In genomic region chr4:135870227-135871023, GRCm38 (mm10) we compare ENCODE assay signal across 9 mouse cellular contexts. TPM values are rescaled to one million over a fixed set of nuclear protein-coding genes. Genes with fewer than 3 reads are reported as not detected.
A peak's percentile ranks its signal among the peaks of the same experiment; 100 is the strongest.
DNase-seq lines count a peak whose midpoint lies in the region; ATAC-seq and TF ChIP-seq lines count a peak whose summit lies in the region.
"Had no signal": no experiment of that assay in that cellular context is flagged by ENCODE, and none has a peak within 500 bp of the region (broad histone marks: within the 10 kb centered on the region; RNA-seq: fewer than 3 reads in every experiment).

No protein-coding gene starts in this region.

- no peak for DNase-seq in heart, postnatal 14 days
- DNase-seq in ES-E14 (ENCODE audit: low read depth, low spot score): no peak
- DNase-seq in midbrain, embryonic 11.5 days (ENCODE audit: low spot score, missing footprints): peak; percentile 89
- no peak for DNase-seq in natural killer cell, adult 2 months (ENCODE audit: low spot score in 2 of 2)
- DNase-seq in left cerebral cortex, adult 9 months (ENCODE audit: low spot score in 2 of 2): no peak
- no peak for DNase-seq in frontal cortex, postnatal 14 days (ENCODE audit: low spot score in 2 of 2)
- DNase-seq: thymus, postnatal 14 days had no signal

- no peaks in the 10 kb centered on the region for H3K27me3 ChIP-seq in heart, embryonic 15.5 days
- H3K27me3 ChIP-seq in hindbrain, embryonic 12.5 days: no peaks in the 10 kb centered on the region
- H3K27me3 ChIP-seq in midbrain, embryonic 11.5 days (ENCODE audit: control insufficient read depth, insufficient read depth, low read length): no peaks in the 10 kb centered on the region

- no peak for ATAC-seq in heart, embryonic 15.5 days (replicated peaks; ENCODE audit: insufficient number of reproducible peaks, insufficient read depth, low FRiP score, low read depth)
- no peak for ATAC-seq in hindbrain, embryonic 12.5 days (ENCODE audit: low FRiP score)
- ATAC-seq in midbrain, embryonic 11.5 days (ENCODE audit: low FRiP score): no peak

- intact Hi-C loops in heart, postnatal 14 days (cut with DNase I): no loop called here

- no peak overlapping the region for H3K9ac ChIP-seq in heart, embryonic 15.5 days
- H3K9ac ChIP-seq in ES-E14 (ENCODE audit: insufficient read depth, low read depth, low read length, poor library complexity, severe bottlenecking): no peak overlapping the region
- H3K9ac ChIP-seq in hindbrain, embryonic 12.5 days: 0 out of 2 replicates have a peak overlapping the region, but pooled peaks have one; percentile 35
- no peak overlapping the region for H3K9ac ChIP-seq in midbrain, embryonic 11.5 days (ENCODE audit: low read length)

- in situ Hi-C loops in ES-E14 (cut with MboI; ENCODE audit: low sequenced_read_pairs in 2 of 2, unreplicated experiment in 2 of 2): no loop called here

- no peaks in the 10 kb centered on the region for H3K9me3 ChIP-seq in heart, embryonic 15.5 days (replicated peaks)
- H3K9me3 ChIP-seq in ES-E14 (ENCODE audit: control insufficient read depth, insufficient read depth, low read depth, low read length): no peaks in the 10 kb centered on the region
- H3K9me3 ChIP-seq in hindbrain, embryonic 12.5 days (replicated peaks): no peaks in the 10 kb centered on the region
- no peaks in the 10 kb centered on the region for H3K9me3 ChIP-seq in midbrain, embryonic 11.5 days (ENCODE audit: control insufficient read depth, low read length)

- H3K4me2 ChIP-seq in heart, embryonic 15.5 days: peak overlapping the region; percentile 38
- H3K4me2 ChIP-seq in hindbrain, embryonic 12.5 days (replicated peaks): peak overlapping the region; percentile 83
- peak overlapping the region; percentile 24 for H3K4me2 ChIP-seq in midbrain, embryonic 11.5 days

- peaks cover 37% of the 10 kb centered on the region for H3K4me1 ChIP-seq in heart, embryonic 15.5 days (replicated peaks)
- H3K4me1 ChIP-seq in ES-E14 (ENCODE audit: control insufficient read depth in 2 of 2, insufficient read depth in 2 of 2, low read length in 2 of 2, poor library complexity in 1 of 2): peaks cover 3 to 4% of the 10 kb centered on the region in 2 experiments; a peak in 2 of 4 replicates
- H3K4me1 ChIP-seq in hindbrain, embryonic 12.5 days: peaks cover 38% of the 10 kb centered on the region
- H3K4me1 ChIP-seq in midbrain, embryonic 11.5 days (ENCODE audit: control insufficient read depth, insufficient read depth, low read length): peaks cover 29% of the 10 kb centered on the region

- 0 out of 2 replicates have a peak overlapping the region, but pooled peaks have one; percentile 17 for H3K27ac ChIP-seq in heart, embryonic 15.5 days
- H3K27ac ChIP-seq in ES-E14 (ENCODE audit: insufficient read depth, low read depth, low read length, poor library complexity, severe bottlenecking): no peak overlapping the region
- peak overlapping the region; percentile 17; the same call in 1 of the 2 replicates for H3K27ac ChIP-seq in hindbrain, embryonic 12.5 days
- no peak overlapping the region for H3K27ac ChIP-seq in midbrain, embryonic 11.5 days (ENCODE audit: low read depth, low read length)

- peak overlapping the region; percentile 9; the same call in 1 of the 2 replicates for H3K4me3 ChIP-seq in heart, embryonic 15.5 days
- no peak overlapping the region for H3K4me3 ChIP-seq in ES-E14 (ENCODE audit: insufficient read depth in 1 of 2, low read depth in 1 of 2, low read length in 2 of 2, poor library complexity in 1 of 2, severe bottlenecking in 1 of 2)
- H3K4me3 ChIP-seq in hindbrain, embryonic 12.5 days: no peak overlapping the region
- no peak overlapping the region for H3K4me3 ChIP-seq in midbrain, embryonic 11.5 days (ENCODE audit: low read depth, low read length)

- H3K36me3 ChIP-seq in heart, embryonic 15.5 days: peaks cover 27% of the 10 kb centered on the region
- peaks cover 9% of the 10 kb centered on the region for H3K36me3 ChIP-seq in ES-E14 (ENCODE audit: control insufficient read depth, insufficient read depth, low read length, poor library complexity, severe bottlenecking)
- H3K36me3 ChIP-seq in hindbrain, embryonic 12.5 days: peaks cover 18% of the 10 kb centered on the region
- peaks cover 2% of the 10 kb centered on the region; the same call in 1 of the 2 replicates for H3K36me3 ChIP-seq in midbrain, embryonic 11.5 days (ENCODE audit: control insufficient read depth, insufficient read depth, low read length)

- 40% methylated on average over 2 of the region's 2 CpGs for WGBS in heart, embryonic 15.5 days
- WGBS in hindbrain, embryonic 12.5 days: 53% methylated on average over 2 of the region's 2 CpGs
- WGBS in midbrain, embryonic 11.5 days: 48% methylated on average over 2 of the region's 2 CpGs

TF ChIP-seq in ES-E14, 5 proteins besides CTCF, POLR2A, EP300 and RAD21:
- TF ChIP-seq ZNF384 (IDR thresholded peaks at IDR 0.05; ENCODE audit: low read depth, low read length) (0 out of 2 replicates have a peak, but pooled peaks have one; percentile 42), HCFC1 (IDR thresholded peaks at IDR 0.05; ENCODE audit: borderline replicate concordance, insufficient read depth, low read length) (no peak)

RNA-seq across cellular contexts. Expression of gene Pnrc2, which starts 3.2 kb away (rescaled TPM):
- polyA plus RNA-seq in heart, embryonic 15.5 days (2015; fragmentation: Nextera tagmentation; extraction: Ambion mirVana): 123 and 130 TPM in 2 replicates
- 10 to 100 TPM; 79.0 to 84.8 TPM for total RNA-seq in heart, postnatal 14 days (2021)
- 27.6 and 35.4 TPM in 2 replicates for total RNA-seq in ES-E14 (2012; rRNA removed)
- polyA plus RNA-seq in hindbrain, embryonic 12.5 days (2016; fragmentation: Nextera tagmentation; extraction: Ambion mirVana): 152 and 154 TPM in 2 replicates
- 258 and 259 TPM in 2 replicates for polyA plus RNA-seq in midbrain, embryonic 11.5 days (2014; fragmentation: Nextera tagmentation; extraction: Ambion mirVana)

RNA-seq across cellular contexts. Expression of gene Srsf10, which starts 14.9 kb away (rescaled TPM):
- 127 and 131 TPM in 2 replicates for polyA plus RNA-seq in heart, embryonic 15.5 days (2015; fragmentation: Nextera tagmentation; extraction: Ambion mirVana)
- 10 to 100 TPM; 48.1 to 59.7 TPM for total RNA-seq in heart, postnatal 14 days (2021)
- 167 and 178 TPM in 2 replicates for total RNA-seq in ES-E14 (2012; rRNA removed)
- 312 and 328 TPM in 2 replicates for polyA plus RNA-seq in hindbrain, embryonic 12.5 days (2016; fragmentation: Nextera tagmentation; extraction: Ambion mirVana)
- polyA plus RNA-seq in midbrain, embryonic 11.5 days (2014; fragmentation: Nextera tagmentation; extraction: Ambion mirVana): 434 and 444 TPM in 2 replicates

RNA-seq across cellular contexts. Expression of gene Cnr2, which starts 24.8 kb away (rescaled TPM):
- 0.49 and 0.55 TPM in 2 replicates for polyA plus RNA-seq in heart, embryonic 15.5 days (2015; fragmentation: Nextera tagmentation; extraction: Ambion mirVana)
- under 1 TPM; 0.76 to 0.93 TPM for total RNA-seq in heart, postnatal 14 days (2021)
- 0.04 and 0.05 TPM in 2 replicates for total RNA-seq in ES-E14 (2012; rRNA removed)
- polyA plus RNA-seq in hindbrain, embryonic 12.5 days (2016; fragmentation: Nextera tagmentation; extraction: Ambion mirVana): 0.15 and 0.29 TPM in 2 replicates
- polyA plus RNA-seq in midbrain, embryonic 11.5 days (2014; fragmentation: Nextera tagmentation; extraction: Ambion mirVana): 0.41 and 0.63 TPM in 2 replicates

RNA-seq across cellular contexts. Expression of gene Fuca1, which starts 50.1 kb away (rescaled TPM):
- polyA plus RNA-seq in heart, embryonic 15.5 days (2015; fragmentation: Nextera tagmentation; extraction: Ambion mirVana): 38.1 and 61.6 TPM in 2 replicates
- total RNA-seq in heart, postnatal 14 days (2021): 10 to 100 TPM; 33.5 to 40.7 TPM
- 69.8 and 124 TPM in 2 replicates for total RNA-seq in ES-E14 (2012; rRNA removed)
- polyA plus RNA-seq in hindbrain, embryonic 12.5 days (2016; fragmentation: Nextera tagmentation; extraction: Ambion mirVana): 50.2 and 54.1 TPM in 2 replicates
- 43.0 and 48.1 TPM in 2 replicates for polyA plus RNA-seq in midbrain, embryonic 11.5 days (2014; fragmentation: Nextera tagmentation; extraction: Ambion mirVana)

Comparison
In these comparisons a context has a peak if more than half of its experiments do, and no peak if none do; other contexts are left out.
1. H3K27ac ChIP-seq: peak in heart, embryonic 15.5 days (single experiment) and hindbrain, embryonic 12.5 days (single experiment); none in ES-E14 (single experiment) and midbrain, embryonic 11.5 days (single experiment).
2. H3K4me2 ChIP-seq: peak in every context shown above with its lines; median percentile 83 in hindbrain, embryonic 12.5 days; 38 in heart, embryonic 15.5 days; 24 in midbrain, embryonic 11.5 days.